Mouse (Mus musculus): Measurements from ENCODE around the gene Akap13. TPM values are rescaled to one million over a fixed set of nuclear protein-coding genes. Genes with fewer than 3 reads are reported as not detected.

Akap13 gene
- total RNA-seq, 2 experiments from 2014 or later: 110 to 113 TPM

GRCm38 (mm10) chr7:75460290-75460689 lies 5.0 kb downstream of the Akap13 start:
- no peak for DNase-seq

- DNase-seq: no peak
Measured at GRCm38 (mm10) chr7:75463579-75464162, 8.3 kb downstream of the Akap13 start.

DNA sequence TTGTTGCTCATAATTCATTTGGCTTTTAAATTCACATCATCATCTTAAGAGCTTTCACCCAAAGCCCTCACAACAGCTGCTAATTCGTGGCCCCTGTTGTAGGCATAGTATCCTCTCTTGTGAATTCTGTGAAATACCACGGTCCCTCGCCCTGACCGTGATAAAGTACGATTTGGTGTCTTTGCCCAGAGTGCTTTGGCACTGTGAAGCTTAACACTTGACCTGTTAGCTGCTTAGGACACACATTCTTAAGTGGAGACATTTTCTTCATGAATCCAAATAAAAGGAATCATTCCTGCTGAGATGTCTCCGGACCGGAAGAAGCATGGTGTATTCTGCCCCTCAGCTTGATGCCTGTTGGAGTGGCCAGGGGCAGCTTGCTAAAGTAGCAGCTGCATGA lies 12.5 kb downstream of the Akap13 start:
- no peak for DNase-seq

- DNase-seq: no peak
Measured at GRCm38 (mm10) chr7:75470318-75470925, 15.1 kb downstream of the Akap13 start.

DNA sequence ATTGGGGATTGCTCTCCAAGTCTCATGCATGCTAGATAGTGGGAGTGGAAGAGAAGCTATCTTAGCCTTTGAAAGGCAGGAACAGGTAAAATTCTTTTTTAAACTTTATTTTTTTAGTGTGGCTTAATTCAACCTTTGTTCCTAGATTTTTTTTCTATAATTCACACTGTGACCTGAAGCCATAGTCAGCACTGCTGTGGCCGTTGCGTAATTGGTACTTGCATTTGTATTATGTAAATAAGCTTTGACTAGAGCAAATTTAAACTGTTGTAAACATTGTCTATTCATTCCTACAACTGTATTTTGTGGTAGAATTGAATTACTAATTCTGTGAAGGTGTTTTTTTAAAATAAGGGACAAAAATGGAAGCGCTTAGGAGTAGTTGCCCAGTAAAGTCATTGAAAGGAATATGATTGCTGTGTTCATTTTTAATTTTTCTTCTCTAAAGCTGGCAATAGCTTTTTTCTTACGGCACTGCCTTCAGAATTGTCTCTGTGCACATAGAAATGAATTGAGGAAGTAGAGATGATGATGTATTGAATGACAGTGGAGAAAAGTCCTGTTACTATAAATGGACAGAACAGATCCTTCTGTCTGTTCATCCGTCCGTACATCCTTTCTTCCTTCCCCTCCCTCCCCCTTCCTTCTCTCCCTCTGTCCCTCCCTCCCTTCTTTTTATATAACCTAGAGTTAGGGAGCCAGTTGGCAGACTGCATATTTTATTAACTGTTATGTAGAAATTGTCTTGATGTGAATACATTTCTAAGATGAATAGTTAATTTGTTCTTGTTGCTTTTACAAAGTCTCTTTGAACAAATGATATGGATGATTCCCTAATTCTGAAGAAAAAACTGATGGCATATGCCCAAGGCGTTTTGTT lies 17.2 kb downstream of the Akap13 start:
- DNase-seq: no peak

DNA sequence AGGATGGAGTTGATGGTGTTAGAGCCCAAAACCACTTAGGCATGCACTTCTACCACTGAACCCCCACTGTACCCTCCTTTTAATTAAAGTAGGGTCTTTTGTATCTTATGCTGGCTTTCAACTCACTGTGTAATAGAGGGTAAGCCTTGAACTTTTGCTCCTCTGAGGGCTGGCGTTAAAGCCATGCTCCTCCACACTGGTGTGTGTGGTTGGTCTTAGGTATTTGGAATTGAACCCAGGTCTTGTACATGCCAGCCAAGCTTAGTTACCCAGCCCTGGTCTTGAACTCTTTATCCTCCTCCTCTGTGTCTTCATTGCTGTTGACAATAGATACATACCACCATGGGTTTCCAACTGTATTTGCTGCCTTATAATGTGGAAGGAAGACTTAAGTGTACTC lies 18.0 kb downstream of the Akap13 start:
- no peak for DNase-seq

GRCm38 (mm10) chr7:75474064-75474463 lies 18.7 kb downstream of the Akap13 start:
- DNase-seq: no peak

DNA sequence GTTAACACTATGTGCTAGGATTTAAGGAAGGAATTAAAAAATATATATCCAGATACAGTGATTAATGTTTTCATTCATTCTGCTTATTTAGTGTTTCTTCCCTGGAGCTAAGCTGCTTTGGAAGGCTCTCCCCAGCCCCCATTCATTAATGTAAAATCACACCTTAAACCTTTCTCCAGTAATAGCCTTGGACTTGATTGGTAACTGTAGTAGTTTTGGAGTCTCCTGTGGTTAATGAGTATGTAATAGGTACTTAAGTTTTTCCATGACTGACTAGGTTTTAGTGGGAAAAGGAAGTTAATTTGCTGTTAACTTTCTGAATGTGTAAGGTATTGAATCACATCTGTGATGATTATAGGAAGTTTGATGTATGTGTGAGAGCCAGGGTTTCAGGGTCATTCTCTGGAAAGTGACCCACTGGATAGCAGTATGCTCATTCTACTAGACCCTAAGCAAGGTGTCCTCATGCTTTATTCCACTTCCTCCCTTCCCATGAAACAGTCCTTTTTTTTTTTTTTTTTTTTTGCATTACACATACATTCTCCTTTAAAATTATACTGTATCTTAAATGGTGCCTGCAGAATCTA lies 19.3 kb downstream of the Akap13 start:
- no peak for DNase-seq

DNA sequence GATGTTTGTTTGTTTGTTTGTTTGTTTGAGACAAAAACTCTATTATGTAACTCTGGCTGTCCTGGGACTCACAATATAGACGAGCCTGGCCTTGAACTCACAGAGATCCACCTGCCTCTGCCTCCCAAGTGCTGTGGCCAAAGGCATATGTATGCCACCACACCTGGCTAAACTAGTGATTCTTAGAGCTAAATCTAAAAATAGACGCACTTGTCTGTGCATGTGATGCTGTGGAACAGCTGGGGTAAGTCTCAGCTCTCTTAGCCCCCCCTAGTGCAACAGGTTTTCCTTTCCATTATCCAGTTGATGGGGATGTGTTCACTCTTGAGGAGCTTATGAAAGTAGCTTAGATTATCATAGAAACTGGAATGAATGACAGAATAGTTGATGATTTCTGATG lies 22.7 kb downstream of the Akap13 start:
- no peak for DNase-seq

GRCm38 (mm10) chr7:75480721-75481426 lies 25.5 kb downstream of the Akap13 start:
- DNase-seq: no peak

- no peak for DNase-seq
Measured at GRCm38 (mm10) chr7:75486031-75486430, 30.7 kb downstream of the Akap13 start.

GRCm38 (mm10) chr7:75495941-75496441 lies 40.7 kb downstream of the Akap13 start:
- DNase-seq: no peak

GRCm38 (mm10) chr7:75498627-75499026 lies 43.3 kb downstream of the Akap13 start:
- peak; percentile 22 for DNase-seq

- DNase-seq: no peak
Measured at GRCm38 (mm10) chr7:75499271-75499670, 43.9 kb downstream of the Akap13 start.

- no peak for DNase-seq
Measured at GRCm38 (mm10) chr7:75500164-75500563, 44.8 kb downstream of the Akap13 start.

- no peak for DNase-seq
Measured at GRCm38 (mm10) chr7:75500793-75501192, 45.5 kb downstream of the Akap13 start.

- DNase-seq: no peak
Measured at GRCm38 (mm10) chr7:75504524-75504923, 49.2 kb downstream of the Akap13 start.

DNA sequence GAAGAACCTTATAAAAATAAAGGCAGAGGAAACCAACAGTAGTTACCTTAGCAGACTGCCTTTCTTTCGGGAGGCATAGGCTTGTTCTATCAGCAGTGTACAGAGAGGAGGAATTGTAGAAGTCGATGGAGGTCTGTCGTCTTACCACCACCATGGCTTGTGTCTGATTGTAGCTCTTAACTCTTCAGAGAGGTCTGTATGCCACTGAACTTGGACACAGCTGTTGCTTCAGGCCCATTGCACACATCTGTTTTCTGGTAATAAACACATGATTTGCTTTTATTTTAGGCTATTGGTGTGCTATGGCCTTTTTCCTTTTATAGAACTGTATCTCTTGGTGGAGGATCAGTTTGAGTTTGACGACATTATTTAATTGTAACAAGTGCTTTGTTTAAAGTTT lies 51.3 kb downstream of the Akap13 start:
- DNase-seq: no peak

- no peak for DNase-seq
Measured at GRCm38 (mm10) chr7:75509085-75509873, 53.9 kb downstream of the Akap13 start.

DNA sequence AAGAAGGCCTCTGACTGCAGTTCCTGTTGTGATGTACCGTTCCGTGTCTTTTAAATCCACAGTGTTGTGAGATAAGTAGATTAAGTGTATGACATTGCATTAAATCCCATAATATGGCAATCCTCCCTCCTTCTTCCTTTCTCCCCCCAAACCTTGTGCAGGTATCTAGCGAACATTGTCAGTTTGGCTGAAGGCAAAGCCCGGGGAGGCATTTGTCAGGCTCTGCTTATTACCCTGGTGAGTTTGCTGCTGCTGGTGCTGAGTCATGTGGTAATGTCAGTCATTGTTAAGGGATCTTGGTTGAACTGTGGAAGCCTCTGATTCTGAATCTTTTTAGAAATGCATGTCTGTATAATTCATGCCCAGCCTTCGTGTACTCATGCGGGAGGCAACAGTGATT lies 60.1 kb downstream of the Akap13 start:
- DNase-seq: no peak

All from heart, postnatal 4 days (tissue).